Mouse (Mus musculus) testis, postnatal 14 days (tissue): ENCODE data around the gene Thsd4.

Experiments used
- DNase-seq: peaks from one replicate; pipeline ENCODE4 v3.0.0; 2021; ENCODE audit warnings: low spot score

Thsd4 gene

GRCm38 (mm10) chr9:60147401-60147800, 374.4 kb downstream of the Thsd4 start:
- DNase-seq, result no peak

- no peak for DNase-seq
Measured at GRCm38 (mm10) chr9:60143816-60144215, 378.0 kb downstream of the Thsd4 start.

- no peak for DNase-seq
Measured at GRCm38 (mm10) chr9:60141081-60141514, 380.7 kb downstream of the Thsd4 start.

- no peak for DNase-seq
Measured at GRCm38 (mm10) chr9:60140411-60140810, 381.4 kb downstream of the Thsd4 start.

GRCm38 (mm10) chr9:60139446-60139845, 382.4 kb downstream of the Thsd4 start:
- no peak for DNase-seq

GRCm38 (mm10) chr9:60129235-60129991, 392.4 kb downstream of the Thsd4 start:
- no peak for DNase-seq

GRCm38 (mm10) chr9:60126961-60127360, 394.9 kb downstream of the Thsd4 start:
- DNase-seq, result no peak

- DNase-seq, result no peak
Measured at GRCm38 (mm10) chr9:60124102-60124501, 397.7 kb downstream of the Thsd4 start.

- no peak for DNase-seq
Measured at GRCm38 (mm10) chr9:60123066-60123465, 398.8 kb downstream of the Thsd4 start.

GRCm38 (mm10) chr9:60119846-60120245, 402.0 kb downstream of the Thsd4 start:
- peak; percentile 56 for DNase-seq

- DNase-seq, result no peak
Measured at GRCm38 (mm10) chr9:60117831-60118230, 404.0 kb downstream of the Thsd4 start.

- no peak for DNase-seq
Measured at GRCm38 (mm10) chr9:60115711-60116247, 406.1 kb downstream of the Thsd4 start.

- DNase-seq, result no peak
Measured at GRCm38 (mm10) chr9:60115306-60115705, 406.5 kb downstream of the Thsd4 start.

GRCm38 (mm10) chr9:60110200-60110599, 411.6 kb downstream of the Thsd4 start:
- no peak for DNase-seq

GRCm38 (mm10) chr9:60106683-60107082, 415.2 kb downstream of the Thsd4 start:
- no peak for DNase-seq

- no peak for DNase-seq
Measured at GRCm38 (mm10) chr9:60106106-60106505, 415.7 kb downstream of the Thsd4 start.

GRCm38 (mm10) chr9:60094211-60094610, 427.6 kb downstream of the Thsd4 start:
- no peak for DNase-seq

GRCm38 (mm10) chr9:60092428-60092827, 429.4 kb downstream of the Thsd4 start:
- DNase-seq, result no peak

- no peak for DNase-seq
Measured at GRCm38 (mm10) chr9:60089441-60089840, 432.4 kb downstream of the Thsd4 start.

- no peak for DNase-seq
Measured at GRCm38 (mm10) chr9:60088101-60088500, 433.7 kb downstream of the Thsd4 start.

GRCm38 (mm10) chr9:60082107-60082581, 439.7 kb downstream of the Thsd4 start:
- no peak for DNase-seq

- no peak for DNase-seq
Measured at GRCm38 (mm10) chr9:60077761-60078160, 444.1 kb downstream of the Thsd4 start.

GRCm38 (mm10) chr9:60076396-60076795, 445.4 kb downstream of the Thsd4 start:
- no peak for DNase-seq
